Mouse (Mus musculus): ENCODE data around the gene Aplp1. TPM values are rescaled to one million over a fixed set of nuclear protein-coding genes. Genes with fewer than 3 reads are reported as not detected.

Gene Aplp1
- polyA plus RNA-seq, 1 experiment from 2014 or later: 61.3 TPM

GRCm38 (mm10) chr7:30464816-30465300, 19.5 kb upstream of the Aplp1 start:
- no peak overlapping the region for H3K9ac ChIP-seq
- no peaks in the 10 kb centered on the region for H3K9me3 ChIP-seq (replicated peaks)
- H3K4me3 ChIP-seq (replicated peaks): no peak overlapping the region
- no peak for ATAC-seq (ENCODE audit: insufficient number of reproducible peaks, low FRiP score, low TSS enrichment, low read depth)
- H3K27me3 ChIP-seq: peaks cover 82% of the 10 kb centered on the region
- H3K36me3 ChIP-seq: no peaks in the 10 kb centered on the region
- H3K4me2 ChIP-seq (replicated peaks): no peak overlapping the region
- no peak overlapping the region for H3K27ac ChIP-seq (replicated peaks)
- 9% methylated on average over 6 of the region's 6 CpGs for WGBS
- H3K4me1 ChIP-seq: peaks cover 4% of the 10 kb centered on the region; the same call in 1 of the 2 replicates

DNA sequence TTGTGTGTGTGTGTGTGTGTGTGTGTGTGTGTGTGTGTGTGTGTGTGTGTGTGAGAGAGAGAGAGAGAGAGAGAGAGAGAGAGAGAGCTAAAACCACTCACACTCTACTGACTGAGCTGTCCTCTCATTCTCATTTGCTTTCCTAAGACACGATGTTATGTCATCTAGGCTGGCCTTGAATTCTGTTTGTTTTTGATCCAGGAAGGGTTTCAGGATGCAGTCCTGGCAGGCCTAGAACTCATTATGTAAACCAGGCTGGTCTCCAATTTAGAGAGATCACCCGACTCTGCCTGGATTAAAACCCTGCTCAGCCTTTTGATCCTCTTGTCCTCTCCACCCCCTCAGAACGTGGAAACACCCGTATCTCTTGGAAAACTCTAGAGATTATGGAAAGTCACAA, 18.7 kb upstream of the Aplp1 start:
- H3K27ac ChIP-seq (replicated peaks): no peak overlapping the region
- no peaks in the 10 kb centered on the region for H3K9me3 ChIP-seq (replicated peaks)
- peaks cover 4% of the 10 kb centered on the region; the same call in 1 of the 2 replicates for H3K4me1 ChIP-seq
- no peak overlapping the region for H3K9ac ChIP-seq
- H3K4me2 ChIP-seq (replicated peaks): no peak overlapping the region
- no peak overlapping the region for H3K4me3 ChIP-seq (replicated peaks)
- ATAC-seq (ENCODE audit: insufficient number of reproducible peaks, low FRiP score, low TSS enrichment, low read depth): no peak
- WGBS: 15% methylated on average over 4 of the region's 4 CpGs
- no peaks in the 10 kb centered on the region for H3K36me3 ChIP-seq
- H3K27me3 ChIP-seq: peaks cover 89% of the 10 kb centered on the region

- Histone ChIP-seq H3K36me3 (no peaks in the 10 kb centered on the region), H3K27ac (replicated peaks) (no peak overlapping the region), H3K27me3 (peaks cover 92% of the 10 kb centered on the region), H3K9me3 (replicated peaks) (no peaks in the 10 kb centered on the region), H3K4me3 (replicated peaks) (no peak overlapping the region), H3K9ac (no peak overlapping the region), H3K4me1 (peaks cover 4% of the 10 kb centered on the region; the same call in 1 of the 2 replicates), H3K4me2 (replicated peaks) (no peak overlapping the region)
- 29% methylated on average over 7 of the region's 7 CpGs for WGBS
- no peak for ATAC-seq (ENCODE audit: insufficient number of reproducible peaks, low FRiP score, low TSS enrichment, low read depth)
Observed at GRCm38 (mm10) chr7:30463568-30463967, 18.2 kb upstream of the Aplp1 start.

DNA sequence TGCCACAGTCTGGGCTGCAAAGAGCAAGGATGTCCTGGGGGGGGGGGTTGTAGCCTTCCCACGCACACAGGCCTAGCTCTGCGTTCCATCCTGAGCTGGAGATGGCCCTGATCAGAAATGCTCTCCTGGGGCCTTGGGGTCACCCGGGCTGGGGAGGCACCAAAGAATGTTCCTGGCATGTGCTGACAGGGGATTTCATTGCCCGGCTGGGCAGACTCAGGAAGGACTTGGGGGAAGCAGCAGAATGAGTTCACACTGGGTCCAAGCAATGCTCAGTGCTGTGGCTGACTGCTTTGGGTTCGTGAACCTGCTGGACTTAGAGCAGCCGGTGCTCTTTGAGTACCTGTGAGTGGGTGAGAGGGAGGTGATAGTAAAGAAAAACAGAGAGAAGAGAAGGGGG, 14.1 kb upstream of the Aplp1 start:
- no peak for ATAC-seq (ENCODE audit: insufficient number of reproducible peaks, low FRiP score, low TSS enrichment, low read depth)
- Histone ChIP-seq H3K9ac (no peak overlapping the region), H3K9me3 (replicated peaks) (no peaks in the 10 kb centered on the region), H3K4me2 (replicated peaks) (no peak overlapping the region), H3K36me3 (no peaks in the 10 kb centered on the region), H3K4me3 (replicated peaks) (no peak overlapping the region), H3K27ac (replicated peaks) (no peak overlapping the region), H3K4me1 (peaks cover 18% of the 10 kb centered on the region), H3K27me3 (peaks cover 91% of the 10 kb centered on the region)
- WGBS: 24% methylated on average over 6 of the region's 6 CpGs

GRCm38 (mm10) chr7:30457629-30458330, 12.4 kb upstream of the Aplp1 start, which contains the start of the genes Kirrel2 and Nphs1:
Kirrel2 (minus strand) TSS chr7:30457690.
Nphs1 (plus strand) TSS chr7:30458315.
- H3K9ac ChIP-seq: no peak within 1 kb of the TSS
- peak within 1 kb of the TSS; percentile 42 for H3K4me2 ChIP-seq (replicated peaks)

GRCm38 (mm10) chr7:30456911-30457628, 11.7 kb upstream of the Aplp1 start:
- Histone ChIP-seq H3K27me3 (peaks cover 96% of the 10 kb centered on the region), H3K36me3 (no peaks in the 10 kb centered on the region), H3K4me2 (replicated peaks) (peak overlapping the region; percentile 42), H3K27ac (replicated peaks) (no peak overlapping the region), H3K4me3 (replicated peaks) (peak overlapping the region; percentile 22), H3K9me3 (replicated peaks) (no peaks in the 10 kb centered on the region), H3K9ac (no peak overlapping the region), H3K4me1 (peaks cover 24% of the 10 kb centered on the region)
- ATAC-seq (ENCODE audit: insufficient number of reproducible peaks, low FRiP score, low TSS enrichment, low read depth): peak; percentile 36; the same call in 1 of the 2 replicates
- whole genome bisulfite sequencing: under 1% methylated on average over 31 of the region's 31 CpGs

More at GRCm38 (mm10) chr7:30457629-30458330, 12.4 kb upstream of the Aplp1 start, which contains the start of the genes Kirrel2 and Nphs1:
- Histone ChIP-seq H3K36me3 (no peaks in the 10 kb centered on the region), H3K4me3 (replicated peaks) (peak within 1 kb of the TSS; percentile 22), H3K27ac (replicated peaks) (no peak within 1 kb of the TSS), H3K9me3 (replicated peaks) (no peaks in the 10 kb centered on the region), H3K4me1 (peaks cover 24% of the 10 kb centered on the region), H3K27me3 (peaks cover 96% of the 10 kb centered on the region)
- peak; percentile 59; the same call in 1 of the 2 replicates for ATAC-seq (ENCODE audit: insufficient number of reproducible peaks, low FRiP score, low TSS enrichment, low read depth)
- under 1% methylated on average over 16 of the region's 16 CpGs for WGBS

GRCm38 (mm10) chr7:30456487-30456886, 11.2 kb upstream of the Aplp1 start:
- Histone ChIP-seq H3K9ac (no peak overlapping the region), H3K36me3 (no peaks in the 10 kb centered on the region), H3K4me1 (peaks cover 24% of the 10 kb centered on the region), H3K27me3 (peaks cover 95% of the 10 kb centered on the region), H3K4me2 (replicated peaks) (peak overlapping the region; percentile 42), H3K4me3 (replicated peaks) (peak overlapping the region; percentile 22; the same call in 1 of the 2 replicates), H3K27ac (replicated peaks) (no peak overlapping the region), H3K9me3 (replicated peaks) (no peaks in the 10 kb centered on the region)
- WGBS: 2% methylated on average over 9 of the region's 9 CpGs
- ATAC-seq (ENCODE audit: insufficient number of reproducible peaks, low FRiP score, low TSS enrichment, low read depth): no peak

- ATAC-seq (ENCODE audit: insufficient number of reproducible peaks, low FRiP score, low TSS enrichment, low read depth): no peak
- 9% methylated on average over 6 of the region's 6 CpGs for WGBS
- Histone ChIP-seq H3K27ac (replicated peaks) (no peak overlapping the region), H3K4me2 (replicated peaks) (no peak overlapping the region), H3K9me3 (replicated peaks) (no peaks in the 10 kb centered on the region), H3K4me3 (replicated peaks) (no peak overlapping the region), H3K9ac (no peak overlapping the region), H3K4me1 (peaks cover 24% of the 10 kb centered on the region), H3K36me3 (no peaks in the 10 kb centered on the region), H3K27me3 (peaks cover 86% of the 10 kb centered on the region)
Observed at GRCm38 (mm10) chr7:30454259-30454658, 8.9 kb upstream of the Aplp1 start.

DNA sequence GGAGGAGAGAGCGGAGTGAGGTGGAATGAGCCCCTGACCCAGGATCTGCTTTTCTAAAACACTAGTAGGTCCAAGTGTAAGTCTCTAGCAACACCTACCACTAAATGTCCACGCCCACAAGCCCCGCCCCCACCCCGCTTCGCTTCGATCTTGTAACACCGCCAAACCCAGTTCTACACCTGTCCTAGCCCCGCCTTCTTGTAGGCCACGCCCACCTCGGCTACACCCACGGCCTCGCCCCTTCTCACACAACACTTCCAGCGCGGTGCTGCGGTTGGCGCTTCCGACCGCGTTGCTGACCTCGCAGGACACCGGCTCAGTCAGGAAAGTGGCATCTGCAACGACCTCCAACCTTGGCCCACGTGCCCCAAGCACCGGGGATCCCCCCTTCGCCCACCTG, 8.4 kb upstream of the Aplp1 start:
- H3K4me1 ChIP-seq: peaks cover 24% of the 10 kb centered on the region
- ATAC-seq (ENCODE audit: insufficient number of reproducible peaks, low FRiP score, low TSS enrichment, low read depth): 0 out of 2 replicates have a peak, but pooled peaks have one; percentile 37
- 2% methylated on average over 25 of the region's 25 CpGs for WGBS
- no peak overlapping the region for H3K27ac ChIP-seq (replicated peaks)
- peaks cover 81% of the 10 kb centered on the region for H3K27me3 ChIP-seq
- no peaks in the 10 kb centered on the region for H3K9me3 ChIP-seq (replicated peaks)
- H3K9ac ChIP-seq: no peak overlapping the region
- H3K4me2 ChIP-seq (replicated peaks): peak overlapping the region; percentile 35
- H3K4me3 ChIP-seq (replicated peaks): peak overlapping the region; percentile 10; the same call in 1 of the 2 replicates
- no peaks in the 10 kb centered on the region for H3K36me3 ChIP-seq

GRCm38 (mm10) chr7:30453327-30453726, 8.0 kb upstream of the Aplp1 start:
- Histone ChIP-seq H3K27ac (replicated peaks) (no peak overlapping the region), H3K36me3 (no peaks in the 10 kb centered on the region), H3K27me3 (peaks cover 77% of the 10 kb centered on the region), H3K9me3 (replicated peaks) (no peaks in the 10 kb centered on the region), H3K4me1 (peaks cover 24% of the 10 kb centered on the region), H3K9ac (no peak overlapping the region), H3K4me3 (replicated peaks) (no peak overlapping the region), H3K4me2 (replicated peaks) (peak overlapping the region; percentile 35)
- ATAC-seq (ENCODE audit: insufficient number of reproducible peaks, low FRiP score, low TSS enrichment, low read depth): no peak
- 14% methylated on average over 25 of the region's 25 CpGs for WGBS

DNA sequence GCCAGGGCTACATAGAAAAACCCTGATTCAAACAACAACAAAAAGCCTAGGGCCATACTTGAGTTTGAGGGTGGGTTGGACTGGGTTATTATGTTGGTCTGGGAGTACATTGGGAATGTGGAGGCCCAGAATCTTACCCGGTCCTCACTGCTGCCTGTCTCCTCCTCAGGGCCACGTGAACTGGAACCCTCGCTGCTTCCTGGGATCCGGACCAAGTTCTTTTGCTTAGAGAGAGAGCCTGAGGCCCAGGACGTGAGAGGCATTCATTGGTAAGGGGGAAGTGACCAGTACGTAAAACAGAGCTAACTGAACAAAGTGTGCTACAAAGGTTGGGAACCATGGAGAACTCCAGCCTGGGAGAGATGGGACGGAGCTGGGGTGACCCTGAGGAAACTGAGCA, 4.9 kb upstream of the Aplp1 start:
- Histone ChIP-seq H3K36me3 (no peaks in the 10 kb centered on the region), H3K9me3 (replicated peaks) (no peaks in the 10 kb centered on the region), H3K9ac (no peak overlapping the region), H3K4me3 (replicated peaks) (no peak overlapping the region), H3K27ac (replicated peaks) (no peak overlapping the region), H3K4me2 (replicated peaks) (no peak overlapping the region), H3K27me3 (peaks cover 46% of the 10 kb centered on the region), H3K4me1 (peaks cover 10% of the 10 kb centered on the region; the same call in 1 of the 2 replicates)
- no peak for ATAC-seq (ENCODE audit: insufficient number of reproducible peaks, low FRiP score, low TSS enrichment, low read depth)
- 61% methylated on average over 7 of the region's 7 CpGs for WGBS
